Mouse (Mus musculus) lung, postnatal 0 days (tissue): ENCODE measurements at regions not wholly inside any gene's neighbourhood (a gene's known extent, or its start where the extent isn't known, plus 50 kb on each side); places are given as distances from the start of the nearest gene placed in this dataset.
A peak's percentile ranks its signal among the peaks of the same experiment; 100 is the strongest.

Experiments used
- ATAC-seq: fragments of 200-750 bp; cut with Nextera tagmentation; 2 replicates; pipeline ENCODE4 v1.8.0; 2017; ENCODE audit warnings: moderate library complexity
- DNase-seq: peaks from one replicate; pipeline ENCODE4 v3.0.0-alpha.2; 2016; ENCODE audit warnings: low spot score
- H3K27ac ChIP-seq: fragments of 300-500 bp; sonication (generic); 2 replicates; pipeline ENCODE4 v1.5.1; 2014; ENCODE audit warnings: antibody characterized with exemption, mild to moderate bottlenecking, low read length, mixed read lengths
- H3K27me3 ChIP-seq: fragments of 300-500 bp; sonication (generic); replicated peaks from 2 replicates; pipeline ENCODE4 v1.6.1; 2014; ENCODE audit warnings: low read length, mixed read lengths; ENCODE audit not compliant: insufficient read depth
- H3K36me3 ChIP-seq: fragments of 300-500 bp; sonication (generic); 2 replicates; pipeline ENCODE4 v1.6.1; 2014; ENCODE audit warnings: low read length, mixed read lengths; ENCODE audit not compliant: insufficient read depth
- H3K4me1 ChIP-seq: fragments of 300-500 bp; sonication (generic); 2 replicates; pipeline ENCODE4 v1.6.1; 2014; ENCODE audit warnings: antibody characterized with exemption, low read depth, low read length, mixed read lengths; ENCODE audit not compliant: insufficient read depth
- H3K4me2 ChIP-seq: fragments of 300-500 bp; sonication (generic); replicated peaks from 2 replicates; pipeline ENCODE4 v1.6.1; 2014; ENCODE audit warnings: low read depth, mild to moderate bottlenecking, low read length, moderate library complexity, mixed read lengths
- H3K4me3 ChIP-seq: fragments of 300-500 bp; sonication (generic); 2 replicates; pipeline ENCODE4 v1.5.1; 2014; ENCODE audit warnings: low read depth, low read length
- H3K9ac ChIP-seq: fragments of 300-500 bp; sonication (generic); replicated peaks from 2 replicates; pipeline ENCODE4 v1.6.1; 2014; ENCODE audit warnings: low read depth, mild to moderate bottlenecking
- H3K9me3 ChIP-seq: fragments of 300-500 bp; sonication (generic); 2 replicates; pipeline ENCODE4 v1.6.1; 2016; ENCODE audit warnings: low read length, mixed read lengths
- CTCF ChIP-seq: IDR thresholded peaks from 2 replicates; pipeline ENCODE4 v1.5.1; 2016; ENCODE audit warnings: antibody characterized with exemption, mild to moderate bottlenecking
- EP300 ChIP-seq: IDR thresholded peaks from 2 replicates; pipeline ENCODE4 v1.6.1; 2016; ENCODE audit warnings: antibody characterized with exemption, mild to moderate bottlenecking, control low read depth
- WGBS: fragments of 180-500 bp; shearing (Covaris S2); extraction: QIAGEN DNeasy Blood & Tissue Kit; methylation state at CpG from one replicate; pipeline ENCODE4 v1.1.7; 2014; 5-methylcytosine and 5-hydroxymethylcytosine counted together

DNA sequence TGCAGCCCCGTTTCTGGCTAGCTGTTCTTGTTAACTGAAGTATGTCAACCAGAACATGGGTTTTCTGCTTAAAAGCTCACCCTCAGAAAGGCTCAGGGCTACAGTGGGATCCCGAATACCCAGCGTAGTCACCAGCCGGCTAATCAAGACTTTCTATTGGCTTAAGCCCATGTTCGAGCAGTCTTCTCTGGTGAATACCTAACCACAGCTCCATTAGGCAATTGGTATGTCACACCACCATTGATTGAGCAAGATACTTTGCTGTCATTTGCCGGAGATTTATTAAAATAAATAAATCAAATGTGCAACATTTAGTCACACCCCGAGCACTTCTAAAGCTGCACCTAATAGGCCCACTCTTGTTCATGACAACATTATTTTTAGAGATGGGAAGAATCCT is 162.5 kb downstream of the Cog6 start:
- Histone ChIP-seq H3K27me3 (no peaks in the 10 kb centered on the region), H3K9me3 (no peaks in the 10 kb centered on the region), H3K27ac (no peak overlapping the region), H3K4me2 (no peak overlapping the region), H3K9ac (no peak overlapping the region), H3K4me3 (no peak overlapping the region), H3K36me3 (no peaks in the 10 kb centered on the region), H3K4me1 (no peaks in the 10 kb centered on the region)
- TF ChIP-seq CTCF (no peak), EP300 (no peak)
- ATAC-seq, result no peak
- no peak for DNase-seq
- 87% methylated on average over 7 of the region's 7 CpGs for WGBS

GRCm38 (mm10) chr3:52853126-52853525 is 163.9 kb downstream of the Cog6 start:
- Histone ChIP-seq H3K36me3 (no peaks in the 10 kb centered on the region), H3K9ac (no peak overlapping the region), H3K9me3 (no peaks in the 10 kb centered on the region), H3K4me1 (no peaks in the 10 kb centered on the region), H3K4me2 (no peak overlapping the region), H3K27me3 (no peaks in the 10 kb centered on the region), H3K4me3 (no peak overlapping the region), H3K27ac (no peak overlapping the region)
- DNase-seq (no peak), ATAC-seq (no peak)
- 84% methylated on average over 3 of the region's 3 CpGs for WGBS
- TF ChIP-seq EP300 (no peak), CTCF (no peak)

- ATAC-seq (no peak), DNase-seq (no peak)
- Histone ChIP-seq H3K4me2 (no peak overlapping the region), H3K4me1 (no peaks in the 10 kb centered on the region), H3K9me3 (no peaks in the 10 kb centered on the region), H3K4me3 (no peak overlapping the region), H3K36me3 (no peaks in the 10 kb centered on the region), H3K27me3 (no peaks in the 10 kb centered on the region), H3K9ac (no peak overlapping the region), H3K27ac (no peak overlapping the region)
- no peak for TF ChIP-seq EP300
- no peak for TF ChIP-seq CTCF
Measured at GRCm38 (mm10) chr3:52845166-52845565, 171.9 kb downstream of the Cog6 start.

DNA sequence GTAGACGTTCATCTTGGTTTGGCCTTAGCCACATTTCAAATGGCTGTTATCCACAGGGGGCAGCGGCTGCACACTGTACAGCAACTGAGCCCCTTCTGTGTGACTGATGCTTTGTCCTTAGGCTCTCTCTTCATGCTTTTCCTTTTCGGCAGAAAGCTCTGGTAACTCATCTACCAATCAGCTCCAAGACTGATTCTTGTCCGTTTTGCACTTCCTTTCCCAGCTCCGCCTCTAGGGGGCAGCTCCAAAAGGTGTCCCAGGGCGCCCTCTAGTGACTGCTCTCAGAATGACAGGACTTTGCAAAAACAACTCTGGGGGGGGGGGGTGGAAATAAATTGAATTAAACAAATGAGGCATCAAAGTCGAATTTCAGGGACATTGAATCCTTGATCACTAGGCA is 173.0 kb downstream of the Cog6 start:
- no peaks in the 10 kb centered on the region for H3K27me3 ChIP-seq
- no peak overlapping the region for H3K4me2 ChIP-seq
- H3K9me3 ChIP-seq, result no peaks in the 10 kb centered on the region
- H3K4me3 ChIP-seq, result no peak overlapping the region
- H3K36me3 ChIP-seq, result no peaks in the 10 kb centered on the region
- 24% methylated on average over 7 of the region's 7 CpGs for WGBS
- ATAC-seq (peak; percentile 57; the same call in 1 of the 2 replicates), DNase-seq (peak; percentile 89)
- H3K27ac ChIP-seq, result no peak overlapping the region
- H3K4me1 ChIP-seq, result no peaks in the 10 kb centered on the region
- no peak overlapping the region for H3K9ac ChIP-seq
- TF ChIP-seq CTCF (peak; percentile 97), EP300 (no peak)

DNA sequence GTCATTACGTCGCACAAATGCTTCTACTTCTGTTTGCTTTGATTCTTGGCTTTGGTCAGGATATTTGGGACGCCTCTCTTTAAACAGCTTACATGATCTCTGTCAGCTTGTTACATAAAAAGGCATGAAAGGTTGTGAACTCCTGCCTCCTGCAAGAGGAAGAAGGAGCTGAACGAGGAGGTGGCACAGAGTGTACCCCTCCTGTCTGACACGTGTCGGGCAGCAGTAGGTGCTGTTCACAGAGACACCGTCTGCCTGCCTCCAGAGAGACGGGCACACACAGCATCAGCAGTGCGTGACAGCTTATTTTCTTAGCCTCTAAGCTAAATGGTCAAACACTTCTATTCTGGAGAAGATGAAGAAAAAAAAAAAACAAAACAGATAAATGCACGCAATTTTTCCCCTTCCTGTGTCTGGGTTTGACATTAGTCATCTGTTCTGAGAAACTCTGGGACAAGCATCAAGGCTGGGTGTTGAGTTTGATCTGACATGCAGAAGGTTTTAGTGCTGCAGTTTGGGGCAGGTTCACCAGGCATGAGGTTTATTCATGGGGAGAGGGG is 174.1 kb downstream of the Cog6 start:
- Histone ChIP-seq H3K9me3 (no peaks in the 10 kb centered on the region), H3K4me1 (no peaks in the 10 kb centered on the region), H3K4me3 (no peak overlapping the region), H3K36me3 (no peaks in the 10 kb centered on the region), H3K9ac (no peak overlapping the region), H3K27me3 (no peaks in the 10 kb centered on the region), H3K4me2 (no peak overlapping the region), H3K27ac (no peak overlapping the region)
- DNase-seq, result no peak
- ATAC-seq, result no peak
- WGBS, result 58% methylated on average over 10 of the region's 10 CpGs
- no peak for TF ChIP-seq CTCF
- no peak for TF ChIP-seq EP300

DNA sequence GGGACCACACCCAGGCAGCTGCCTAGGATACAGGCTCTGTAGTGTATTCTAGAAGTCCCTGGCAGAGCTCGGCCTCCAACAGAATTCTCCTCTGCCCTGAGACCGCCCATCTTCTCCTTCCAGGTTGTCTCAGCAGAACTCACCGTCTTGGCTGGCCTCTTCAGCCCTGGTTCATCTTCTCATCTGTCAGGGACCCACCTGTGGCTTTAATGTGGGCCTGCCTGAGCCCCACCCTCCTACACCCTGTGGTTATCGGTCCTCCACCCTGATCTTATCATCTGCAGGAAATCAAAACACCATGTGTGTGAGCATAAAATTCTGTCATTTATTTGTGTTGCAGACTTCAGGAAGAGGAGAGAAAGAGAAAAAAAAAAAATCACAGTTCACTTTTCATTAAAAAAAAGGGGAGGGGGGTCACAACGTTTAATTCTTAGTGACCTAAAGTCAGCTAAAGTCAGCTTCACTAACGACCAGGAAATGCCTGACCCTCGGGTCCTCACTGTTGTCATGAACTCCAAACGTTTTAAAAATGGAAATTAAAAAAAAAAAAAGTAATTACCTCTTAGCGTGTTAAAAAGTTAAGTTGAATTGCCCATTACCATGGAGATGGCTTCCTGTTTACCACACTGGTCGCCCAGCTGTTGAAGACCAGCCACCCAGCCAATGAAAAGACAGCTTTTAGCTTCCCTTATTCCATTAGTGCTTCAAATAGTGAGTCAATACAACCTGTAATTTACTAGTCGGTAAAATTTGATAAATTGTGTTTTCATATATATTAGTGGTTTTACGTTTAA is 176.7 kb downstream of the Cog6 start:
- Histone ChIP-seq H3K27ac (no peak overlapping the region), H3K4me2 (no peak overlapping the region), H3K36me3 (no peaks in the 10 kb centered on the region), H3K9me3 (no peaks in the 10 kb centered on the region), H3K4me3 (no peak overlapping the region), H3K9ac (no peak overlapping the region), H3K27me3 (no peaks in the 10 kb centered on the region), H3K4me1 (no peaks in the 10 kb centered on the region)
- 42% methylated on average over 12 of the region's 12 CpGs for WGBS
- DNase-seq, result no peak
- no peak for TF ChIP-seq CTCF
- no peak for TF ChIP-seq EP300
- no peak for ATAC-seq

- H3K27ac ChIP-seq, result no peak overlapping the region
- WGBS, result 73% methylated on average over 14 of the region's 14 CpGs
- no peaks in the 10 kb centered on the region for H3K9me3 ChIP-seq
- H3K4me2 ChIP-seq, result no peak overlapping the region
- no peaks in the 10 kb centered on the region for H3K27me3 ChIP-seq
- H3K4me1 ChIP-seq, result no peaks in the 10 kb centered on the region
- no peak overlapping the region for H3K9ac ChIP-seq
- no peak overlapping the region for H3K4me3 ChIP-seq
- no peaks in the 10 kb centered on the region for H3K36me3 ChIP-seq
- ATAC-seq, result no peak
- no peak for DNase-seq
- no peak for TF ChIP-seq CTCF
- TF ChIP-seq EP300, result no peak
Measured at GRCm38 (mm10) chr3:52838020-52838419, 179.0 kb downstream of the Cog6 start.
